Mouse (Mus musculus): Measurements from ENCODE around the gene Ergic1.

- TF ChIP-seq CTCF (IDR thresholded peaks at IDR 0.05; ENCODE audit: low read depth) (no peak), EP300 (IDR thresholded peaks at IDR 0.05; ENCODE audit: low read depth) (no peak)
Observed at GRCm38 (mm10) chr17:26561290-26561640, at the start of gene Ergic1.
